Mouse (Mus musculus) forebrain, embryonic 10.5 days (tissue): ENCODE measurements at regions not wholly inside any gene's neighbourhood (a gene's known extent, or its start where the extent isn't known, plus 50 kb on each side); places are given as distances from the start of the nearest gene placed in this dataset.

ENCODE experiments used
- DNase-seq: peaks from one replicate; pipeline ENCODE4 v3.0.0-alpha.2; 2017; ENCODE audit warnings: low spot score; ENCODE audit errors: extremely low spot score
- H3K27ac ChIP-seq: fragments of 300-500 bp; sonication (generic); 2 replicates; pipeline ENCODE4 v1.5.1; 2016; ENCODE audit warnings: mild to moderate bottlenecking
- H3K27me3 ChIP-seq: fragments of 300-500 bp; sonication (generic); 2 replicates; pipeline ENCODE4 v1.6.1; 2016; ENCODE audit warnings: mild to moderate bottlenecking; ENCODE audit not compliant: poor library complexity, severe bottlenecking
- H3K36me3 ChIP-seq: fragments of 300-500 bp; sonication (generic); replicated peaks from 2 replicates; pipeline ENCODE4 v1.6.1; 2016; ENCODE audit warnings: mild to moderate bottlenecking, moderate library complexity
- H3K4me1 ChIP-seq: fragments of 300-500 bp; sonication (generic); 2 replicates; pipeline ENCODE4 v1.6.1; 2016
- H3K4me3 ChIP-seq: fragments of 300-500 bp; sonication (generic); 2 replicates; pipeline ENCODE4 v1.5.1; 2016; ENCODE audit warnings: mild to moderate bottlenecking, moderate library complexity
- H3K9me3 ChIP-seq: fragments of 300-500 bp; sonication (generic); 2 replicates; pipeline ENCODE4 v1.6.1; 2016; ENCODE audit warnings: mild to moderate bottlenecking, moderate library complexity
- WGBS: fragments of 180-500 bp; shearing (Covaris S2); methylation state at CpG from one replicate; pipeline ENCODE4 v1.1.7; 2016; 5-methylcytosine and 5-hydroxymethylcytosine counted together

- Histone ChIP-seq H3K4me3 (no peak overlapping the region), H3K36me3 (no peaks in the 10 kb centered on the region), H3K27ac (no peak overlapping the region), H3K4me1 (no peaks in the 10 kb centered on the region), H3K27me3 (no peaks in the 10 kb centered on the region), H3K9me3 (no peaks in the 10 kb centered on the region)
- DNase-seq, result no peak
- WGBS, result 92% methylated on average over 3 of the region's 3 CpGs
These were observed 407.8 kb downstream of the Tmem132b start for GRCm38 (mm10) chr5:125939416-125939815.

GRCm38 (mm10) chr5:125946729-125947128 lies 415.2 kb downstream of the Tmem132b start:
- no peak for DNase-seq
- no peaks in the 10 kb centered on the region for H3K4me1 ChIP-seq
- no peaks in the 10 kb centered on the region for H3K36me3 ChIP-seq
- no peak overlapping the region for H3K27ac ChIP-seq
- H3K27me3 ChIP-seq, result no peaks in the 10 kb centered on the region
- H3K4me3 ChIP-seq, result no peak overlapping the region
- no peaks in the 10 kb centered on the region for H3K9me3 ChIP-seq
- 96% methylated on average over 4 of the region's 4 CpGs for WGBS

GRCm38 (mm10) chr5:125951641-125952040 lies 420.1 kb downstream of the Tmem132b start:
- no peaks in the 10 kb centered on the region for H3K9me3 ChIP-seq
- no peak overlapping the region for H3K27ac ChIP-seq
- no peaks in the 10 kb centered on the region for H3K27me3 ChIP-seq
- H3K4me3 ChIP-seq, result no peak overlapping the region
- 74% methylated on average over 6 of the region's 6 CpGs for WGBS
- DNase-seq, result no peak
- H3K36me3 ChIP-seq, result no peaks in the 10 kb centered on the region
- no peaks in the 10 kb centered on the region for H3K4me1 ChIP-seq

- Histone ChIP-seq H3K27me3 (no peaks in the 10 kb centered on the region), H3K4me1 (no peaks in the 10 kb centered on the region), H3K9me3 (no peaks in the 10 kb centered on the region), H3K4me3 (no peak overlapping the region), H3K36me3 (no peaks in the 10 kb centered on the region), H3K27ac (no peak overlapping the region)
- no peak for DNase-seq
- 75% methylated on average over 8 of the region's 8 CpGs for WGBS
These were observed 432.5 kb downstream of the Tmem132b start for GRCm38 (mm10) chr5:125964039-125964438.

- Histone ChIP-seq H3K9me3 (no peaks in the 10 kb centered on the region), H3K36me3 (no peaks in the 10 kb centered on the region), H3K27ac (no peak overlapping the region), H3K4me3 (no peak overlapping the region), H3K27me3 (no peaks in the 10 kb centered on the region), H3K4me1 (no peaks in the 10 kb centered on the region)
- no peak for DNase-seq
- WGBS, result 84% methylated on average over 4 of the region's 4 CpGs
These were observed 436.6 kb downstream of the Tmem132b start for GRCm38 (mm10) chr5:125968151-125968550.

GRCm38 (mm10) chr5:125974035-125974434 lies 442.5 kb downstream of the Tmem132b start:
- 88% methylated on average over 1 of the region's 1 CpGs for WGBS

GRCm38 (mm10) chr5:125979801-125980200 lies 448.2 kb downstream of the Tmem132b start:
- Histone ChIP-seq H3K4me1 (peaks cover 10% of the 10 kb centered on the region), H3K36me3 (no peaks in the 10 kb centered on the region), H3K4me3 (no peak overlapping the region), H3K27me3 (no peaks in the 10 kb centered on the region), H3K9me3 (no peaks in the 10 kb centered on the region), H3K27ac (no peak overlapping the region)
- WGBS, result 88% methylated on average over 6 of the region's 6 CpGs
- DNase-seq, result no peak

More at GRCm38 (mm10) chr5:125974035-125974434, 442.5 kb downstream of the Tmem132b start:
- Histone ChIP-seq H3K36me3 (no peaks in the 10 kb centered on the region), H3K9me3 (peaks cover 6% of the 10 kb centered on the region; the same call in 1 of the 2 replicates), H3K4me1 (peaks cover 6% of the 10 kb centered on the region; the same call in 1 of the 2 replicates), H3K4me3 (no peak overlapping the region), H3K27ac (no peak overlapping the region), H3K27me3 (no peaks in the 10 kb centered on the region)
- no peak for DNase-seq

- Histone ChIP-seq H3K27me3 (no peaks in the 10 kb centered on the region), H3K27ac (no peak overlapping the region), H3K9me3 (no peaks in the 10 kb centered on the region), H3K4me3 (no peak overlapping the region), H3K4me1 (peaks cover 13% of the 10 kb centered on the region), H3K36me3 (no peaks in the 10 kb centered on the region)
- DNase-seq, result no peak
These were observed 453.8 kb downstream of the Tmem132b start for GRCm38 (mm10) chr5:125985356-125985755.

- 29% methylated on average over 8 of the region's 8 CpGs for WGBS
- DNase-seq, result no peak
- Histone ChIP-seq H3K27ac (no peak overlapping the region), H3K27me3 (no peaks in the 10 kb centered on the region), H3K4me3 (no peak overlapping the region), H3K36me3 (no peaks in the 10 kb centered on the region), H3K9me3 (peaks cover 5% of the 10 kb centered on the region; the same call in 1 of the 2 replicates), H3K4me1 (peaks cover 11% of the 10 kb centered on the region)
These were observed 465.6 kb downstream of the Tmem132b start for GRCm38 (mm10) chr5:125997173-125997572.

- Histone ChIP-seq H3K27ac (no peak overlapping the region), H3K4me1 (0 out of 2 replicates have a peak, but pooled peaks cover 2% of the 10 kb centered on the region), H3K4me3 (no peak overlapping the region), H3K27me3 (no peaks in the 10 kb centered on the region), H3K36me3 (no peaks in the 10 kb centered on the region), H3K9me3 (no peaks in the 10 kb centered on the region)
- DNase-seq, result no peak
- 81% methylated on average over 4 of the region's 4 CpGs for WGBS
These were observed 476.3 kb downstream of the Tmem132b start for GRCm38 (mm10) chr5:126007871-126008270.

- no peak for DNase-seq
- no peaks in the 10 kb centered on the region for H3K9me3 ChIP-seq
- no peaks in the 10 kb centered on the region for H3K36me3 ChIP-seq
- H3K27ac ChIP-seq, result no peak overlapping the region
- 0 out of 2 replicates have a peak, but pooled peaks cover 2% of the 10 kb centered on the region for H3K4me1 ChIP-seq
- H3K4me3 ChIP-seq, result no peak overlapping the region
- whole genome bisulfite sequencing, result 91% methylated on average over 8 of the region's 8 CpGs
- H3K27me3 ChIP-seq, result no peaks in the 10 kb centered on the region
These were observed 476.7 kb downstream of the Tmem132b start for GRCm38 (mm10) chr5:126008321-126008720.

- no peaks in the 10 kb centered on the region for H3K36me3 ChIP-seq
- no peak for DNase-seq
- no peak overlapping the region for H3K27ac ChIP-seq
- H3K4me3 ChIP-seq, result no peak overlapping the region
- no peaks in the 10 kb centered on the region for H3K27me3 ChIP-seq
- WGBS, result 94% methylated on average over 8 of the region's 8 CpGs
- no peaks in the 10 kb centered on the region for H3K4me1 ChIP-seq
- H3K9me3 ChIP-seq, result no peaks in the 10 kb centered on the region
These were observed 488.2 kb downstream of the Tmem132b start for GRCm38 (mm10) chr5:126019781-126020180.

GRCm38 (mm10) chr5:126023906-126024305 lies 492.3 kb downstream of the Tmem132b start:
- Histone ChIP-seq H3K27ac (no peak overlapping the region), H3K27me3 (no peaks in the 10 kb centered on the region), H3K36me3 (no peaks in the 10 kb centered on the region), H3K4me1 (no peaks in the 10 kb centered on the region), H3K9me3 (no peaks in the 10 kb centered on the region), H3K4me3 (no peak overlapping the region)
- 40% methylated on average over 2 of the region's 2 CpGs for WGBS
- no peak for DNase-seq

GRCm38 (mm10) chr5:126034846-126035245 lies 503.3 kb downstream of the Tmem132b start:
- no peak overlapping the region for H3K4me3 ChIP-seq
- H3K4me1 ChIP-seq, result peaks cover 15% of the 10 kb centered on the region
- DNase-seq, result no peak
- no peaks in the 10 kb centered on the region for H3K36me3 ChIP-seq
- no peaks in the 10 kb centered on the region for H3K9me3 ChIP-seq
- 88% methylated on average over 1 of the region's 1 CpGs for WGBS
- H3K27me3 ChIP-seq, result peaks cover 16% of the 10 kb centered on the region
- H3K27ac ChIP-seq, result no peak overlapping the region
